Mouse (Mus musculus) hindbrain, embryonic 12.5 days (tissue): ENCODE results near the gene Erich6b. TPM values are rescaled to one million over a fixed set of nuclear protein-coding genes. Genes with fewer than 3 reads are reported as not detected.

Experiments used
- ATAC-seq: fragments of 200-750 bp; cut with Nextera tagmentation; 2 replicates; pipeline ENCODE4 v1.8.0; 2017; ENCODE audit warnings: moderate TSS enrichment; ENCODE audit not compliant: low FRiP score
- H3K27ac ChIP-seq: fragments of 300-500 bp; sonication (generic); 2 replicates; pipeline ENCODE4 v1.5.1; 2016; ENCODE audit warnings: mild to moderate bottlenecking
- H3K27me3 ChIP-seq: fragments of 300-500 bp; sonication (generic); 2 replicates; pipeline ENCODE4 v1.6.1; 2016; ENCODE audit warnings: mild to moderate bottlenecking
- H3K36me3 ChIP-seq: fragments of 300-500 bp; sonication (generic); 2 replicates; pipeline ENCODE4 v1.6.1; 2016; ENCODE audit warnings: mild to moderate bottlenecking
- H3K4me1 ChIP-seq: fragments of 300-500 bp; sonication (generic); 2 replicates; pipeline ENCODE4 v1.6.1; 2016
- H3K4me2 ChIP-seq: fragments of 300-500 bp; sonication (generic); replicated peaks from 2 replicates; pipeline ENCODE4 v1.6.1; 2016; ENCODE audit warnings: mild to moderate bottlenecking
- H3K4me3 ChIP-seq: fragments of 300-500 bp; sonication (generic); 2 replicates; pipeline ENCODE4 v1.5.1; 2016; ENCODE audit warnings: mild to moderate bottlenecking
- H3K9ac ChIP-seq: fragments of 300-500 bp; sonication (generic); 2 replicates; pipeline ENCODE4 v1.6.1; 2016; ENCODE audit warnings: mild to moderate bottlenecking, moderate library complexity
- H3K9me3 ChIP-seq: fragments of 300-500 bp; sonication (generic); replicated peaks from 2 replicates; pipeline ENCODE4 v1.6.1; 2016; ENCODE audit warnings: mild to moderate bottlenecking
- WGBS: fragments of 180-500 bp; shearing (Covaris S2); methylation state at CpG from one replicate; pipeline ENCODE4 v1.1.7; 2016; 5-methylcytosine and 5-hydroxymethylcytosine counted together
- polyA plus RNA-seq: library from polyadenylated mRNA; unstranded; fragments of >200 nt; fragmentation: Nextera tagmentation; extraction: Ambion mirVana; gene quantifications from 2 replicates; pipeline ENCODE4 v1.2.1, GENCODE M21; 2016

The Erich6b gene
- polyA plus RNA-seq, 1 experiment from 2014 or later, result not detected

DNA sequence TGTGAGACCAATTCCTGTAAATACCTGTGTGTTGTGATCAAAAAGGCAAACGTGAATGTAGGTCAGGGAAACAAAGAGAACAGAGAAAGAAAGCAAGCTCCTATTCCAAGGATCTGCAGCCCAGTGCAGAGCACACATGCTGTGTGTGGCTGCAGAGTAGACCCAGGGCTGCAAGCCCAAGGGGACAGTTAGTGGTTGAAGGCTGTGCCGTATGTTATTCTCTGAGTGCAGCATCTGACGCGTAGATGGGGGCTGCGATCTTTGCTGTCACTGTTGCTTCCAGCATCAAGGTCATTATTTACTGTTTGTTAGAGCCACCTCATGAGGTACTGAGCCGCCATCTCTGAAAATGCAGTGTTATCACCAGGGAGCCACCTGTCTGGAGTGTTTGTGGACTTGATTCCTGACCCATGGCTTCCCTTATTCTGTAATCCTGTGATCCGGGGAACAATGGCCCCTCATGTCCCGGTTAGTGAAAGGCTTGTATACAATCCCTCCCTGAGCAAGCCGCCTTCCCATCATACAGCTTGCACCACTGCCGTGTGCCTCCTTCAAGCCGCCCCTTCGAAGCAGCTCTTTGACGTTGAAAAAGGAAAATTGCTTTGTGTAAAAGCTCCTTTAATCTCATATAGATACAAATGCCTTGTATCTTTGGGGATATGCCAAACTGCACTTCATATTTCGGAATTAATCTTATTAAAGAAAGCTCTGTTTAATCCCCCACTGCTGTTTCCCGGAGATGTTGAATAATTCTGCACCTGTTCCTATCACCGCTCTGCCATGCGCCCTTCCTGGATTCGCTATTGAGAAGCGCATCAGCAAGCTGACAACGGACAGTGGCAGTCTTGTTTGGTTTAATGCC, 5.1 kb downstream of the Erich6b start:
- Histone ChIP-seq H3K27ac (no peak overlapping the region), H3K36me3 (no peaks in the 10 kb centered on the region), H3K4me3 (no peak overlapping the region), H3K27me3 (no peaks in the 10 kb centered on the region), H3K4me1 (no peaks in the 10 kb centered on the region), H3K4me2 (no peak overlapping the region), H3K9me3 (no peaks in the 10 kb centered on the region), H3K9ac (no peak overlapping the region)
- ATAC-seq, result no peak; the same call in 1 of the 2 replicates
- 52% methylated on average over 20 of the region's 20 CpGs for WGBS

DNA sequence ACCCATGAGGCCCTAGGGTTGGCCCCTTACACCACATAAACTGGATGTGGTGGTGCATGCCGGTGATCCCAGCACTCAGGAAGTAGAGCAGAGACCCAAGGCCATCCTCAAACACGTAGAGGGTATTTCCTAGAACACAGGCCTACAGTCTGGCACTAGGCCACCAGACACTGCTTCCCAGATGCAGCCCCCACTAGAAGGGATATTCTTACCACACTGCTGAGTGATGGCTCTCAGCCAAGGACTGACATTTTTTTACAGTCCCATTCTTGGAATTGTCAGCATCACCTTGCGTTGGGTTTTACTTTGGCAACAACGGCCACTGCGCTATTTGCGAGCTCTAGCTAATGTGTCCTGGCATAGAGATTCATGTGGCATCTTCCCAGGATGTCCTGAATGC, 18.9 kb downstream of the Erich6b start:
- 82% methylated on average over 6 of the region's 6 CpGs for WGBS
- Histone ChIP-seq H3K4me1 (no peaks in the 10 kb centered on the region), H3K27ac (no peak overlapping the region), H3K4me3 (no peak overlapping the region), H3K9me3 (no peaks in the 10 kb centered on the region), H3K27me3 (no peaks in the 10 kb centered on the region), H3K9ac (no peak overlapping the region), H3K36me3 (no peaks in the 10 kb centered on the region), H3K4me2 (no peak overlapping the region)
- no peak for ATAC-seq

DNA sequence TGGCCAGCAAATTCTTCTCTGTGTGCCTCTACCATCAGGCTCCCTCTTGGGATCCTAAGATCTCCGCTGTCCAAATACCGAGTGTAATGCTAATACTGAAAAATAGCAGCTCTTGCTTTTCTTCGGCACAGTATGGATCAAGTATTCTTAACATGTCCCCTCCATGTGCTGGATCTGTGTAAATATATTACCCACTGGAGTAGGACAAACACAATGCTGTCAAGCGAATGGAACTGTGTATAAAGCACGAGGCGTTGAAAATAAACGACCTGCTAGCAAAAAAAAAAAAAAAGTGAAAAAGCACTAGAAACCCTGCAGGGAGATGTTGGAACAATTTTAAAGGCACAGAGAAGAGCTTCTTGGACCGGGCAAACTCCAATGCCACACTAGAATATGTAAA, 19.5 kb downstream of the Erich6b start:
- Histone ChIP-seq H3K9ac (no peak overlapping the region), H3K27ac (no peak overlapping the region), H3K4me3 (no peak overlapping the region), H3K27me3 (no peaks in the 10 kb centered on the region), H3K9me3 (no peaks in the 10 kb centered on the region), H3K36me3 (no peaks in the 10 kb centered on the region), H3K4me2 (no peak overlapping the region), H3K4me1 (no peaks in the 10 kb centered on the region)
- no peak for ATAC-seq
- WGBS, result 54% methylated on average over 8 of the region's 8 CpGs

DNA sequence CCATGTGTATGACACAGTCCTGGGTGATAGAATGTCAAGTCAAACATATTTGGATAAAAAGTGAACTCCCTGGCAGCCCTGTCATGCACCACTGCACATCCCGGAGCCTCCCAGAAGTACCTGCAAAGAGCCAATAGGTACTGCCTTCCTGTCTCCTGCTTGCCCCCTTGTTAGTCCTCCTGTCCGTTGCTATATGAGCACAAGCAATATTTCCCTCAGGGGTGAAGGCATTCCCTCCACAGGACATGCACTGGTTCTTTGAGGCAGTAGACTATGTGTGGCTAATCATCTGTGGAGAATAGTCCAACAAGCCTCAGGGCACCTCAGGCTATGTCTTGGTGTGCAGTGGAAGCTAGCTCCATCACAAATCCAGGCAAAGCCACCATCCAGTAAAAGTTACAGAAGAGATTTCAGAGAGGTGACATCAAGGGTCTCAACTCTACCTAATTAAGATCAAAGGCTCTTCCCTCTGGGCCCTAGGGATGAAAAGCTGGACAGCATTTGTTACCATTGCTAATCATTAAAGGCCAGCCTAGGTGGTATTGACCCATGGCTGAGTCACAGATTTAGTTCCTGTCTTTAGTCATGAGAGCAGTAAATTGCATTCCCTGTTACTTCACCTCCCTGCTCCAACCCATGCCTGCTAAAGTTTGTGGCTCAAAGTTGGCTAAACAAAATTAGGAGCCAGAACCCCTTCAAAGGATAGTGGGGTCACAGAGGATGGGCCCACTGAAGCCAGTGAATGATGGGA, 23.5 kb downstream of the Erich6b start:
- WGBS, result 79% methylated on average over 2 of the region's 2 CpGs
- Histone ChIP-seq H3K27me3 (no peaks in the 10 kb centered on the region), H3K4me1 (no peaks in the 10 kb centered on the region), H3K4me3 (no peak overlapping the region), H3K9me3 (no peaks in the 10 kb centered on the region), H3K9ac (no peak overlapping the region), H3K36me3 (no peaks in the 10 kb centered on the region), H3K27ac (no peak overlapping the region), H3K4me2 (no peak overlapping the region)
- ATAC-seq, result no peak

DNA sequence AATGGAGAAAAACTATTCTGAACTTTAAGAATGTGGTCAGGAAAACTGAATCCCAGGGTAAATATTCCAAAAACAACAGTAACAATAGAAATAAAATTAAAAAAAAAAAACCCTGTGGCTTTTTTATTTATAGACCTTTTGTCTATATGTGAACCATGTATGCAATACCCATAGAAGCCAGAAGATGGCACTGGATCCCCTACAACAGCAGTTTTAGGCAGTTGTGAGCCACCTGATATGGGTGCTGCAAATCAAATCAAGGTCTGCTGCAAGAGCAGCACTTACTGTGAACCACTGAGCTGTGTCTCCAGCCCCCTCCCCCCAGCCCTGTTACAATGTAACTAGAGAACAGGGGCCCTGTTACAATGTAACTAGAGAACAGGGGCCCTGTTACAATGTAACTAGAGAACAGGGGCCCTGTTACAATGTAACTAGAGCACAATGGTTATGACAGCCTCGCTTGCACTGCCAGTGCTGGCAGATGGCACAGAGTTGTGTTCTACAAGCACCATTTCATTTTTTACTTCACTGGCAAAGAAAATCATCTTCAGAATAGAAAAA, 27.1 kb downstream of the Erich6b start:
- no peaks in the 10 kb centered on the region for H3K9me3 ChIP-seq
- 57% methylated on average over 1 of the region's 1 CpGs for WGBS
- H3K4me1 ChIP-seq, result no peaks in the 10 kb centered on the region
- no peak overlapping the region for H3K27ac ChIP-seq
- no peaks in the 10 kb centered on the region for H3K27me3 ChIP-seq
- H3K4me3 ChIP-seq, result no peak overlapping the region
- H3K36me3 ChIP-seq, result no peaks in the 10 kb centered on the region
- no peak overlapping the region for H3K4me2 ChIP-seq
- ATAC-seq, result no peak
- H3K9ac ChIP-seq, result no peak overlapping the region

DNA sequence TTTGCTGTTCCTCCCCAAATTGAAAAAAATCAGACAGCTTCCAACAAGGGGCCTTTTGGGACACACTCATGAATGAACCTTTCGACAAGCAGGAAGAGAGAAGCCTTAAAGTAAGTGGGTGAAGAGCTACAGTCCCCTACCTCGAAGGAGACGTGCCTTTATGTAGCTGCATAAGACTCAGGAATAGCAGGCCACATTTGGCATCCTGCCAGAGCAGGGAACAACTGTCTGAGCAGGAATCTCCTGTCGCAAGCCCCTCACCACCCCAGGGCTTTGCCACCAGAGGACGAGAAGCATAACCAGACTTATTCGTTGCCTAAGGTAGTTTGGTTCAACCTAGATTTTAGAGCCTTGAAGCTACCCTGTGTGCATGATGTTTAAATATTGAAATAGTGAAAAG, 34.3 kb downstream of the Erich6b start:
- H3K4me3 ChIP-seq, result no peak overlapping the region
- H3K27me3 ChIP-seq, result no peaks in the 10 kb centered on the region
- no peaks in the 10 kb centered on the region for H3K9me3 ChIP-seq
- H3K4me1 ChIP-seq, result peaks cover 2% of the 10 kb centered on the region; the same call in 1 of the 2 replicates
- H3K27ac ChIP-seq, result no peak overlapping the region
- 60% methylated on average over 6 of the region's 6 CpGs for WGBS
- ATAC-seq, result no peak
- no peak overlapping the region for H3K9ac ChIP-seq
- no peak overlapping the region for H3K4me2 ChIP-seq
- H3K36me3 ChIP-seq, result no peaks in the 10 kb centered on the region

DNA sequence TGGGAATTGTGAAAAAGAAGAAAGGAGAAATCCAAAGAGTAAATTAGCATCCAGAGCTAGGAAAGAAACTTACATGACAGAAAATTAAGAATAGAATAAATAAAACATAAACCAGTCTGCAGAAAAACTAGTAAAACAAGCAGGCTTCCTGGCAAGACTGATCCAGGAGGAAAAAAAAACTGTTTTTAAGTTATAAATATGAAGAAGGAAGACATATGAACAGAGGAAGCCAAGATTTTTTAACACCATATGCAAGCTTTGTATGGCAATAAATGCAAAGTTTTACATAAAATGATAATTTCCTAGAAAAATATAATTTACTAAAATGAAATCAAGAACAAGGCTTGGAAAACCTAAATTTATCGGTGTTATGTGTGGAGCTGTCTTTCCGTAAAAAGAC, 48.4 kb downstream of the Erich6b start:
- ATAC-seq, result no peak
- no peak overlapping the region for H3K27ac ChIP-seq
- H3K4me1 ChIP-seq, result no peaks in the 10 kb centered on the region
- H3K9me3 ChIP-seq, result 0 out of 2 replicates have a peak, but pooled peaks cover 3% of the 10 kb centered on the region
- H3K27me3 ChIP-seq, result no peaks in the 10 kb centered on the region; the same call in 1 of the 2 replicates
- 86% methylated on average over 2 of the region's 2 CpGs for WGBS
- H3K36me3 ChIP-seq, result no peaks in the 10 kb centered on the region
- H3K4me2 ChIP-seq, result no peak overlapping the region
- no peak overlapping the region for H3K4me3 ChIP-seq
- H3K9ac ChIP-seq, result no peak overlapping the region

DNA sequence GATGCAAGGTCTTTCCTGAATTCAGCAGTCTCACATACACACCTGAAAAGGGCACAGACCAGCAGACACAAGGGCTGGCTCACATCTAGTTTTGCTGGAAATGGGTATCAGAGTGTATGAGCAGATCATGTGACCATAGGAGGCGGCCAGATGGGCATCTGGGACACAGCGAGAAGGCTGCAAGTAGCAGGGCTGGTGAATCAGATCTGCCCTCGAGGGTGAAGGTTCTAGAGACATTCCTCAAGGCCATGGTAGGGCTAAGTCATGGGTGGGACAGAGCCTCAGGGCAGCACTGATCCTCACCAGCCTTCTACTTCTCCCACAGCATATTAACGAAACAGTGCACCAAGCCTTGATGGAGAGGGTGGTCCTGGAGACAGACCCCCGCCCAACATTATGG, 54.0 kb downstream of the Erich6b start:
- 0 out of 2 replicates have a peak, but pooled peaks cover 3% of the 10 kb centered on the region for H3K9me3 ChIP-seq
- no peak overlapping the region for H3K4me2 ChIP-seq
- H3K4me1 ChIP-seq, result no peaks in the 10 kb centered on the region
- no peaks in the 10 kb centered on the region for H3K27me3 ChIP-seq
- no peak for ATAC-seq
- peaks cover 2% of the 10 kb centered on the region; the same call in 1 of the 2 replicates for H3K36me3 ChIP-seq
- WGBS, result 90% methylated on average over 5 of the region's 5 CpGs
- H3K4me3 ChIP-seq, result no peak overlapping the region
- H3K27ac ChIP-seq, result no peak overlapping the region
- H3K9ac ChIP-seq, result no peak overlapping the region

DNA sequence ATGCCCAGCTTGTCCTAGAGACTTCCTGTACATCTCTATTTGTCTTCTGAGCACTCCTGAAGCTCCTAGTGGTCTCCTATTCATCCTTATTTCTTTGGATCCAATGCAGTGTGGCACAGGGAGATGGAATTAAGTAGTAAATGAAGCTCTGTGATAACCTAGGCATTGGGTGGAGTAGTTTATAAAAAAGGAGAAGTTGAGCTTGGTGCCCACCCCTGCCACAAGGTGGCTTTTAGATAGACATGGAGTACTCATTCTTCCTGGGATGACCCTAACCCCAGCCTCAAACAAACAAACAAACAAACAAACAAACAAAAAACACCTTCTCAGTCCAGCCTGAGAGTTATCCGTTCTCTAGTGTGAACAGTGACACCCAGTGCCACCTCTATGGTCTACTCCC, 55.9 kb downstream of the Erich6b start:
- peaks cover 11% of the 10 kb centered on the region for H3K36me3 ChIP-seq
- ATAC-seq, result no peak

DNA sequence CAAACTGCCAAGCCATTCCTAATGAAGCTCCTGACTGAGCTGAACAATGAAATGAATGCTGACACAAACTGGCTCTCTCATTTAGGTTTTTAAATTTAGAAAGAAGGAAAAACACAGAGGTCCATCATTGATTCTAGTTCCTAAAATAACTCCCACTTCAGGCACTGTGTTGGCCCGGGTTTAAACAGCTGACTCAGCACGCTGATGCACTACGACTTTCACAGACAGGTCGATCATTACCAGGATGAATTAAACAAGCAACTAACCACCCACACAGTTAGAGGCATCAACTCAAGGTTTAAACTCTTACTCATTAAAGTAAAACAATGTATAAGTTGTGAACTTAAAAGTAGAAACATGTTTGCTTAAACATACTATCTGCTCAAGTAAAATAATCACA, 64.6 kb downstream of the Erich6b start:
- no peaks in the 10 kb centered on the region for H3K27me3 ChIP-seq
- 83% methylated on average over 4 of the region's 4 CpGs for WGBS
- H3K4me2 ChIP-seq, result no peak overlapping the region
- no peak for ATAC-seq
- no peak overlapping the region for H3K4me3 ChIP-seq
- H3K9me3 ChIP-seq, result no peaks in the 10 kb centered on the region
- no peak overlapping the region for H3K9ac ChIP-seq
- peaks cover 59% of the 10 kb centered on the region for H3K36me3 ChIP-seq
- no peak overlapping the region for H3K27ac ChIP-seq
- no peaks in the 10 kb centered on the region for H3K4me1 ChIP-seq

More for the DNA sequence above, 55.9 kb downstream of the Erich6b start:
- H3K9ac ChIP-seq, result no peak overlapping the region
- WGBS, result 88% methylated on average over 1 of the region's 1 CpGs
- no peaks in the 10 kb centered on the region for H3K27me3 ChIP-seq
- H3K4me3 ChIP-seq, result no peak overlapping the region
- no peak overlapping the region for H3K27ac ChIP-seq
- 0 out of 2 replicates have a peak, but pooled peaks cover 3% of the 10 kb centered on the region for H3K9me3 ChIP-seq
- no peaks in the 10 kb centered on the region for H3K4me1 ChIP-seq
- H3K4me2 ChIP-seq, result no peak overlapping the region

DNA sequence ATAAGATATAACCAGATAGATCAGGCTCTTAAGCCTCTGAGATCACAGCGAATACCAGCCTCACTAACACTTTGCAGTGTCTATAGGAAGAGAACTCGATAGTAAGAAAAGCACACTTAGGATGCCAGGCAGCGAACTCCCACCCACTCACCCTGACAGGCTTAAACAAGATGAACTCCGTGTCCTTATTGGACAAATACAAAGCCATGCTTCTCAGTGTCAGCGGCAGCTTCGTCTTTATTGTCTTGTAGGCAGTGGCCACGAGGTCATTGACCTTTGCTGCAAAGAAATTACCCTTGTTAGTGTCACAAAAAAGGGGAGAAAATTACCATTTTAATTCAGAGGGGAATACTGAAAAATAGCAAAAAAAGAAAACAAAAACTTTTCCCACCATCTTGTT, 65.7 kb downstream of the Erich6b start:
- H3K9ac ChIP-seq, result no peak overlapping the region
- ATAC-seq, result no peak
- H3K36me3 ChIP-seq, result peaks cover 60% of the 10 kb centered on the region
- H3K4me1 ChIP-seq, result no peaks in the 10 kb centered on the region
- H3K27ac ChIP-seq, result no peak overlapping the region
- WGBS, result 32% methylated on average over 7 of the region's 7 CpGs
- no peak overlapping the region for H3K4me2 ChIP-seq
- H3K4me3 ChIP-seq, result no peak overlapping the region
- no peaks in the 10 kb centered on the region for H3K27me3 ChIP-seq
- no peaks in the 10 kb centered on the region for H3K9me3 ChIP-seq

DNA sequence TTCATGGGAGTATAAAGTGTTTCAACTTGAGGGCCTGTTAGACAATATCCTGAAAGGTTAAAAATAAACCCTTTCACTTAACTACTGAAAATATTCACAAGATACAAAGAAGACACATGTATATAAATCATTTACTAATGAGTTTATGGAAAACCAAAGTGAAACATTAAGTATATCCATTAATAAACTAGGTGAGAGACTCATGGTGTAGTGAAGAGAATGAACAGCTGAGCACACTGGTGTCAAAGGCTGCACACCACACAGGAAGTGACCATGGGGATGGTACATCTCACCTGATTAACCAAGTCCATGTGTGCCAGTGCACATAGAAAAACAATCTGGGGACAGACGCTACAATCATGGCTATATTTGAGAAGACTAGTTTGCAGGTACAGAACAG, 66.9 kb downstream of the Erich6b start:
- Histone ChIP-seq H3K9ac (no peak overlapping the region), H3K36me3 (peaks cover 52% of the 10 kb centered on the region), H3K27me3 (no peaks in the 10 kb centered on the region), H3K4me3 (no peak overlapping the region), H3K4me1 (no peaks in the 10 kb centered on the region), H3K9me3 (no peaks in the 10 kb centered on the region), H3K4me2 (no peak overlapping the region), H3K27ac (no peak overlapping the region)
- 84% methylated on average over 1 of the region's 1 CpGs for WGBS
- ATAC-seq, result no peak
